Mouse (Mus musculus) c-Kit-positive CD71-positive TER-119-negative erythroid progenitor cells, embryonic 14.5 days (primary cell): Measurements from ENCODE around the gene Cct7.

Experiments
- DNase-seq: peaks from one replicate; pipeline ENCODE4 v3.0.0-alpha.2; 2013; ENCODE audit warnings: low read depth

Cct7 gene

DNA sequence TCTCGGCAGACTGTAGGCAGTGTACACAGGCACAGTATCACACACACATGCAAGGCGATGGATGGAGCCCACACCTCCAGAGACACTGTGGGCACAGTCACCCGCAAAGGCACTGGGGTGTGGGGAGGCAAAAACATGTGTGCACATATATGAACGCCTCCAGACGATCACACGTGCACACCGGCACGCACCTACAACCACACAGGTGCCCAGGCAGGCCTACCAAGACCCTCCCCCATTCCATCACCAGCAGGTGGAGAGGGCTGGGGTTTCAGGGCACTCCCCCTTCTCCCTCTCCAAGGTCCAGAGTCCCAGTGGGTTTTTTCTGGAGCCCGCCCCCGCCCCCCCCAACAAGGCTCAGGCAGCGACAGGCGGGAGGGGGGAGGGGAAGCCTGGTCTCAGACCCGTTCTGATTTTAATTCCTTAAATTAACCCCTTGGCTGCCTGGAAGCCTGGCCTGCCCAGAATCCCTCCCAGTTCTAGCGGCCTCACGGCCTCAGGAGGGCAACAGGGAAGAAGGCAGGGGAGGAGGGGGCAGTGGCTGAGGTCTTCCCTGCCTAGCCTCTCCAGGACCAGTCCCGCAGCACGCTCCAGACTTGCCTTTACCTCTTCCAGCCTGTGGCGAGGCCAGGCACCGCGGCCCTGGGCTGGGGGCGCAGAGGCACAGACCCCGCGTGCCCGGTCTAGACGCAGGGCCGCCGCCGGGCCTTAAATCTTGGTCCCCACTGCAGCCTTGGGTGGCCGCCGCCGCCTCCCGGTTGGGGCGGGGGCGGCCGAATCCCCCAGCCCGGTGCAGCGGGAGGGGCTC, 51.0 kb downstream of the Cct7 start:
- no peak for DNase-seq

DNA sequence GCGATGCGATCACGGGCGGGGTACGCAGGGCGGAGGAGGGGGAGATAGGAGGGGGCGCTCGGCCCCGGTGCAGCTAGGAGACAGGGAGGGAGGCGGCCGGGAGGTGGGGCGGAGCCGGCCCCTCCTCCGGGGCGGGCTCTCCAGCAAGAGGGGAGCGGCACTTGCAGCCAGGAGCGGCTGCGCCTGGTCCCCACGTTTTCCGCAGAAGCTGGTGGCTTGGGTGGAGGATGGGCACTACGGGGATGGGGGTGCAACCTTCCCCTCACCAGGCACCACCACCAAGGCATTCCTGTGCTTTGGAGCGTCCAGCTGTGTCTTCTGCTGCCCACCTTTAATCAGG, 51.6 kb downstream of the Cct7 start, which contains the start of gene Fbxo41:
TSS of gene Fbxo41 (minus strand) at position 84 of the 340 bp plus-strand sequence.
- DNase-seq: no peak

DNA sequence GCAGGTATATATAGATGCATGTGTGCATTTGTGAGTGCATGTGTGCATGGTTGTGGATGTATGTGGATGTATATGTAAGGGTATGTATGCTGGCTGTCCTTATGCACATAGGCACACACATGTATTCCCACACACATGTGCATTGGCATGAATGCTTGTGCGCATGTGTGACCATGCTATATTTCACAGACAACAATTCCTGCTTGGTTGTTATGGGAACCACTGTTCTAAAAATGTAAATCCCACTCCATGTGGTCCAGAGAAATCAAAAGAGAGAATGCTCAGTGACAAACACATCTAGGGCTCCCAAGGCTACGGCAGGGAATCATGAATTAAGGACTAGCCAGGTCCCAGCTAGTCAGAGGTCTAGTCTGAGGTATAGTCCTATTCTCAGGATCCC, 53.6 kb downstream of the Cct7 start:
- DNase-seq: no peak

DNA sequence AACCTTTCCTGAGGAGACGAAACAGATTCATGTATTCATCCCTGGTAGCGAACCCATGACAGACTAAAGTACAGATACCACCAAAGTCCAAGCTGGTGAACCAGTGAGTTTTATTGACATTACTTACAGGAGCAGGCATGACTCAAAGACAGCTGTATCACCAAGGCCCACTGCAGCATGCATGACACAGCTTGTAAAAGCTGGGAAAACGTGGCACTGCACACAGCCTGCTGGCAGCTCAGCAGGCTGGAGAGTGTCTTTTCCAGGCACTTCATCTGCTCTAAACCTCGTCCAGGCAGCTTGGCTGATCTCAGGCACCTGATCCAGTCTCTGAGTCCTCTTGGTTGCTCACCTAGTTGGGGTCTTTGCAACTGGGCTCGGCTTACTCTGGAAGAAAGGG, 57.3 kb downstream of the Cct7 start:
- no peak for DNase-seq

DNA sequence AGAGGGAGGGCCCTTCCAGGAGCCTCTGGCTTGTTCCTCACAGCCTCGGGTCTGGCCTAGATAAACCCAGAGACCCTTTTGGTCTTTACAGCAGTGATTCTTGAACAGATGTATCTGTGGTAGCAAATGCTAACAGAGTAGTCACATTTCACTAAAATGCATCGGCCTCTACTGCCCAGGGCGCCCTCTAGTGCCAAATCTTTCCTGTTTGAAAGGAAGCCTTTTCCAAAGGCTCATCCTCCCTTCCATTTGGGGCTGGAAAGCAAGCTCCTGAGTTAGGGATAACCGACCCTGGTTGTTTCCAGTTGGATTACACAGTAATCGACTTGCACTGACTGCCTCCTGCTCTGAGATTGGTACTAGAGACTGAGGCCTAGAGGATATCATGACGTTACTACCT, 59.2 kb downstream of the Cct7 start:
- no peak for DNase-seq

DNA sequence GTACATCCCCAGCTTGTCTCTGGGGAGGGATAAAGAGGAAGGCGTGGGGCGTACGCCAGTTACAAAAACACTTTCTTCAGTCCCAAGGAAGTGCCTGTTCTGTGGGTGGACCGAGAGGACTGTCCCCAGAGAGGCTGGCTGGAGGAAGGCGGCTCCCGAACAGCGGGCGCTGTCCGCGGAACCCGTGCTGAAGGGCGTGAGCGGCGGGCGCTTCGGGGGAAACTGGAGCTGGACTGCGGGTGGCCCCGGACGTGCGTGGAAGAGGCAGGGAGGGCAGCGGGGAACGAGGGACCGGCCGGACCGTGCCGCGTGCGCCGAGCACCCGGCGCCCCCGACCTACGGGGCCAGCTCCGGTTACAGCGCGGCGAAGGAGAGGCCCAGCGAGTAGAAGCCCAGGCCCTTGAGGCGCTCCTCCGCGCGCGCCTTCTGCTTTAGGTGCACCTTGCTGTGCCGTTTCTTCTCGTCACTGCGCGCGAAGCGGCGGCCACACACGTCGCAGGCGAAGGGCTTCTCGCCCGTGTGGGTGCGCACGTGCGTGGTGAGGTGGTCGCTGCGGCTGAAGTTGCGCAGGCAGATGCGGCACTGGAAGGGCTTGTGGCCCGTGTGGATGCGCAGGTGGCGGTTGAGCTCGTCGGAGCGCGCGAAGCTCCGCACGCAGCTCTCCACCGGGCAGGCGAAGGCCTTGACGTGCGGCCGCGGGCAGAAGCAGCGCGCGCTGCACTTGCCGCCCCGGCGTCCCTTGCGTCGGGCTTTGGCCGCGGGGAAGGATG, 60.2 kb downstream of the Cct7 start:
- DNase-seq: no peak

DNA sequence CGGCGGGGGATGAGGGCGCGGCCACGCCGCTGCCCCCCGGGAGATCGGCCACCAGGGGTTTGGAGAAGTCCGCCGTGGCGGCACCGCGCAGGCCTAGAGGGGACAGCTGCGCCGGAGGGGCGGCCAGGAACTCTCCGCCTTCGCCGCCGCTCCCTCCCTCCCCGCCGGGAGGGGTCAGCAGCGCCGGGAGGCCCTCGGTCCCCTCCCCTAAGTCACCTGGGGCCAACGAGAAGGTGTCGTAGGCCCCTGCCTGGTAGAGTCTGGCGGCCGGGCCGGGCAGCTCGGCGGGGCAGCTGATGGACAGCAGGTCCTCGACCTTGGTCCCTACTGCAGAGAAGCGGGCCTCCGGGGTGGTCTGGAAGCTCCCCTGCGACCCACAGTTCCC, 60.7 kb downstream of the Cct7 start:
- DNase-seq: no peak

DNA sequence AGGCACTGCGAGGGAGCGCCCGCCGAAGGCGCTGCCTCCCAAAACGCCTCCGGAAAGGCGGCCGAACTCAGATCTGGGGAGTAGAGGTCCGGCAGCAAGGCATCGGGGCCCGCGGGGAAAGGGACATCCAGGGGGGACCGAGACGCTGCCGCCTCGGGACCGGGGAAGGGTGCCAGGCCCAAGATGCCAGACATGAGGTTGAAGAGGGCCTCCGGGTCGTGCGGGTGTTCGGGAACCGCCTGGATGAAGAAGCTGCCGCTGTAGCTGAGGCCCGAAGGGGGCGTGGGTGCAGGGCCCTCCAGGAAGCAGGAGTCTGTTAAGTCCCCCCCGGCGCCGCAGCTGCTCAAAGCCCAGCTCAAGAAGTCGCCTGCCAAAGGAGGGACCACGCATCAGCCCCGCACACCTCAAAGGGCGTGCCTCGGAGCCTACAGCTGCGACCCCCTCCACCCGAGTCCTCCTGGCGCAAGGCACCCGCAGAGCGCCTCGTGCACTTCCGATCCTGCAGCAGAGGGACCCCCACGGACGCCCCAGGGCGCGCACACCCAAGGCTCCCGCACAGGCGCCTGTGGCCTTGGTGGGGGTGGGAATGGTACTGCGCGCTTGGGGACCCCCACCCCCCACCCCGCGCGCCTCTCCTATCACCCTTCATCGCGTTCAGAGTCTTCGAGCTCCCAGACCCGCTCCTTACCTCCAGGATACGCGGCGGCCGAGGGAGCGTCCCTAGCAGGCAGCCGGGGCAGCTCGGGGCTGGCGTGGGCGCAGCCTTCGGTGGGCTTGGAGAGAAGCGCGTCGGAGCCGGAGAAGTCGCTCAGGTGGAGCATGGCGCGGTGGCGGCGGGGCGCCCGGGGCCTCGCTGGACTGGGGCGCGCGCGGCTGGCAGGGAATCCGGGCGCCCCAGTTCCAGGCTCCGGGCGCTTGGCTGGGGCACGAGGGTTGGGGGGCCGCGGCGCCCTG, 61.5 kb downstream of the Cct7 start:
- DNase-seq: no peak

DNA sequence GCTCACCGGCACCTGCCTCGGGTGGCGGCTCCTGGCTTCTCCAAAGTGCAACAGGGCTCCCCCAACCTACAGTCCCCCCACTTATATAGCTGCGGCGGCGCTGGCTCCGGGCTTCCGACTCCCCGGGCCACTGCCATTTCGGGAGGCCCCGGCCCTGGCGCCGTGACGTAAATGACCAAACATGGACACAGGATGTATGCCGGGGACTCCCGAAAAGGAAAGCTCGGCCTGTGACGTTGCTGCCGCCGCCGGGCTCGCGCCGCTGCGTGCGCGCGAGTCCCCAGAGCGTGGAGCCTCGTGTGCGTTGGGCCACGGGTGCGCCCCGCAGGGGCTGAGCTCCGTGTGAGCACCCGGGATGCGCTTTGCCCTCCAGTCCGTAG, 62.2 kb downstream of the Cct7 start, which contains the start of gene Egr4:
TSS of gene Egr4 (minus strand) at position 59 of the 380 bp plus-strand sequence.
- DNase-seq: no peak

DNA sequence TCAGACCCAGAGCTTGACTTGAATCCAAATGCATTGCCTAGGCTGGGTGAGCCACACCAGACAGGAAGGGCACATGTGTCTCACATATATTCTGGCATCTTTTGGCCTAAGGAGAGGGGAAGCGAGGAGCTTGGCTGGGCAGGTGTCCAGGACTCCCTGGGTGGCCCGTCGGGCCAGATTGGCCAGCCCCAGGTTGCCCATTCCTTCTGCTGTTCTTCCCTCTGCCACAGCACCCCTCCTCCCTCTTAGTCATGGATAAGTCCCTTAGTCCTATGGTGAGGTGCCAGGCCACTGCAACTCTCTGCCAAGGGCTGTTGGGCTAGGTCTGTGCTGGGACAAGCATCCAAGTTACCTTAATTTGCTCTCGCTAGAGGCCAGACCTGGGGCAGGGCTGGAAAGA, 64.6 kb downstream of the Cct7 start:
- DNase-seq: no peak
